Mouse (Mus musculus): ENCODE data around the gene Chmp2a.

DNA sequence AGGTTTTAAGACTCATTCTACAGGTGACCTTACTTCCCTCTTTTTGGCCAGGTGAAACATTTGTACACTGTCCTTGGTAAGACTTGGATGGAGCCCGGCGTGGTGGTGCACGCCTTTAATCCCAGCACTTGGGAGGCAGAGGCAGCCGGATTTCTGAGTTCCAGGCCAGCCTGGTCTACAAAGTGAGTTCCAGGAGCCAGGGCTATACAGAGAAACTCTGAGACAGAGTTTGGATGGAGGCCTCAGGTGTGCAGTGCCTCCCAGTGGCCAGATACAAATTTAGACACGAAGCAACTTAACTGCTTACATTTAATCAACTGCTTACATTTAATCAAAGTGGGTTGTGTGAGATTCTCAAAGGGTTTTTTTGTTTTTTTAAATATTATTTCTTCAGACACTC is 3.5 kb downstream of the Chmp2a start:
- TF ChIP-seq POLR2A (IDR thresholded peaks at IDR 0.05; ENCODE audit: low read depth, low read length): no peak
- TF ChIP-seq CTCF (IDR thresholded peaks at IDR 0.05; ENCODE audit: borderline replicate concordance, insufficient read depth, low read length): no peak

Data from embryonic fibroblast, embryonic 13.5 days (primary cell).